Mouse (Mus musculus): ENCODE data around the gene Naip2. TPM values are rescaled to one million over a fixed set of nuclear protein-coding genes. Genes with fewer than 3 reads are reported as not detected.
"Not testable (repeated sequence)": the region's sequence is repeated elsewhere in the genome, so short reads cannot be mapped to it uniquely, and the experiment has no call there.

The Naip2 gene
- 1 to 10 TPM in 2 of 4 experiments, under 1 TPM in 2; 0.53 to 2.4 (median 1.1) TPM for total RNA-seq (2022)

- DNase-seq (ENCODE audit: low spot score in 2 of 2): not testable (repeated sequence)
Measured at GRCm38 (mm10) chr13:100201659-100202333, at the start of gene Naip2. Gene Naip2 (minus strand): TSS chr13:100202092.

- DNase-seq (ENCODE audit: low spot score in 2 of 2): not testable (repeated sequence)
Measured at GRCm38 (mm10) chr13:100246896-100247519, 45.1 kb upstream of the Naip2 start.

GRCm38 (mm10) chr13:100246223-100246622 lies 44.3 kb upstream of the Naip2 start, which contains the start of gene Naip5:
Gene Naip5 (minus strand): TSS chr13:100246323.
- not testable (repeated sequence) for DNase-seq (ENCODE audit: low spot score in 2 of 2)

GRCm38 (mm10) chr13:100243702-100244101 lies 41.8 kb upstream of the Naip2 start:
- no peak for DNase-seq (ENCODE audit: low spot score in 2 of 2)

GRCm38 (mm10) chr13:100213683-100214082 lies 11.8 kb upstream of the Naip2 start:
- DNase-seq (ENCODE audit: low spot score in 2 of 2): not testable (repeated sequence)

GRCm38 (mm10) chr13:100210540-100210939 lies 8.6 kb upstream of the Naip2 start:
- no peak for DNase-seq (ENCODE audit: low spot score in 2 of 2)

GRCm38 (mm10) chr13:100203319-100203718 lies 1.4 kb upstream of the Naip2 start:
- DNase-seq (ENCODE audit: low spot score in 2 of 2): no peak

GRCm38 (mm10) chr13:100200778-100201177 lies 1.1 kb downstream of the Naip2 start:
- DNase-seq (ENCODE audit: low spot score in 2 of 2): no peak

GRCm38 (mm10) chr13:100195421-100195820 lies 6.5 kb downstream of the Naip2 start:
- no peak for DNase-seq (ENCODE audit: low spot score in 2 of 2)

- not testable (repeated sequence) for DNase-seq (ENCODE audit: low spot score in 2 of 2)
Measured at GRCm38 (mm10) chr13:100183111-100183510, 18.8 kb downstream of the Naip2 start.

GRCm38 (mm10) chr13:100174360-100174759 lies 27.5 kb downstream of the Naip2 start:
- not testable (repeated sequence) for DNase-seq (ENCODE audit: low spot score in 2 of 2)

GRCm38 (mm10) chr13:100166378-100166777 lies 35.5 kb downstream of the Naip2 start:
- DNase-seq (ENCODE audit: low spot score in 2 of 2): not testable (repeated sequence)

- DNase-seq (ENCODE audit: low spot score in 2 of 2): not testable (repeated sequence)
Measured at GRCm38 (mm10) chr13:100162467-100162866, 39.4 kb downstream of the Naip2 start.

- not testable (repeated sequence) for DNase-seq (ENCODE audit: low spot score in 2 of 2)
Measured at GRCm38 (mm10) chr13:100161171-100161870, 40.6 kb downstream of the Naip2 start.

- no peak for DNase-seq (ENCODE audit: low spot score in 2 of 2)
Measured at GRCm38 (mm10) chr13:100156624-100157023, 45.3 kb downstream of the Naip2 start.

- no peak for DNase-seq (ENCODE audit: low spot score in 2 of 2)
Measured at GRCm38 (mm10) chr13:100152659-100153058, 49.2 kb downstream of the Naip2 start.

GRCm38 (mm10) chr13:100141646-100142314 lies 60.1 kb downstream of the Naip2 start:
- no peak for DNase-seq (ENCODE audit: low spot score in 2 of 2)

GRCm38 (mm10) chr13:100125258-100125643 lies 76.6 kb downstream of the Naip2 start:
- no peak for DNase-seq (ENCODE audit: low spot score in 2 of 2)

GRCm38 (mm10) chr13:100124423-100125257 lies 77.3 kb downstream of the Naip2 start, which contains the start of gene Smn1:
Gene Smn1 (plus strand): TSS chr13:100124852.
- peak; percentile 94 to 96 for DNase-seq (ENCODE audit: low spot score in 2 of 2)

- no peak for DNase-seq (ENCODE audit: low spot score in 2 of 2)
Measured at GRCm38 (mm10) chr13:100123970-100124369, 77.9 kb downstream of the Naip2 start.

Measured in left cerebral cortex, adult 8-10 months (tissue).